Mouse (Mus musculus): Measurements from ENCODE around the gene Slc15a5. TPM values are rescaled to one million over a fixed set of nuclear protein-coding genes. Genes with fewer than 3 reads are reported as not detected.

Slc15a5 gene
- polyA plus RNA-seq, 1 experiment, result not detected

DNA sequence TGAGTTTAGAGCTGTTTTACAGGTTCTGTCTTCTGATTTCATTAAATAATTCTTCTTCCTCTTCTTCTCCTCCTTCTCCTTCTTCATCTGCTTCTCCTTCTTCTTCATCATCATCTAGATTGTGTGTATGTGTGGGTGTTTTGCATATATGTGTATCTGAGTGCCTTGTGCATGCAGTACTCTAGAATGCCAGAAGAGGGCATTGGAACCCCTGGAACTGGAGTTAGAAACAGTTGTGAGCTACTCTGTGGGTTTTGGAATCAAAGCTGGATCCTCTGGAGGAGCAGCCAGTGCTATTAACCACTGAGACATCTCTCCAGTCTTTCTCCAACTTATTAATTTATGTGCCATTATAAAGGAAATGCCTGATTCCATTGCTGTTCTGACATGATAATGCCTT is 89.9 kb downstream of the Slc15a5 start:
- Histone ChIP-seq H3K27ac (ENCODE audit: insufficient read depth, low read length) (no peak overlapping the region), H3K4me1 (ENCODE audit: control insufficient read depth, insufficient read depth, insufficient read length) (no peaks in the 10 kb centered on the region), H3K4me3 (ENCODE audit: extremely low read depth, insufficient read depth, insufficient read length) (no peak overlapping the region), H3K27me3 (ENCODE audit: control insufficient read depth, insufficient read depth, low read length) (no peaks in the 10 kb centered on the region), H3K36me3 (ENCODE audit: control insufficient read depth, insufficient read depth, low read length) (no peaks in the 10 kb centered on the region)
- DNase-seq (ENCODE audit: low read depth in 1 of 2, low spot score in 2 of 2), result no peak
- no peak for TF ChIP-seq CTCF (IDR thresholded peaks at IDR 0.05; ENCODE audit: extremely low read depth, insufficient read depth, insufficient read length, insufficient replicate concordance)
- no peak for TF ChIP-seq POLR2A (IDR thresholded peaks at IDR 0.05; ENCODE audit: low read depth, low read length)

DNA sequence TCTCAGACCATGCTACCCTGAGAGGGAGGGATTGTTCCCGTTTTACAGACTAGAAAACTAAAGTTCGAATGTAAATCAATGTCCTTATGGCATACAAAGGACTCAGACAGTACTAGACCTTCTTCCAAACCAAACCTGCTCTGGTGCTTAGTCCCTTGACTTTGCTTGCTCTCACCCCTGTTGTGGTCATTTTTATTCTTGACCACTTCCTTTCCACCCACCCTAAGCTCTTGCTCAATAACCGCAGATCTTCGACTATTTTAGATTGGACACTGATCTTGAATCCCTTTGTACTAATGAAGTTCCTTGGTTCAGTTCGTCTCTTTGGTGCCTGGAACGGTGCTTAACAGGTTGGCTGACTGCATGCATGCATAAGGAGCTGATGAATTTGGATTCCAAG is 94.5 kb downstream of the Slc15a5 start:
- no peak for DNase-seq (ENCODE audit: low read depth in 1 of 2, low spot score in 2 of 2)

DNA sequence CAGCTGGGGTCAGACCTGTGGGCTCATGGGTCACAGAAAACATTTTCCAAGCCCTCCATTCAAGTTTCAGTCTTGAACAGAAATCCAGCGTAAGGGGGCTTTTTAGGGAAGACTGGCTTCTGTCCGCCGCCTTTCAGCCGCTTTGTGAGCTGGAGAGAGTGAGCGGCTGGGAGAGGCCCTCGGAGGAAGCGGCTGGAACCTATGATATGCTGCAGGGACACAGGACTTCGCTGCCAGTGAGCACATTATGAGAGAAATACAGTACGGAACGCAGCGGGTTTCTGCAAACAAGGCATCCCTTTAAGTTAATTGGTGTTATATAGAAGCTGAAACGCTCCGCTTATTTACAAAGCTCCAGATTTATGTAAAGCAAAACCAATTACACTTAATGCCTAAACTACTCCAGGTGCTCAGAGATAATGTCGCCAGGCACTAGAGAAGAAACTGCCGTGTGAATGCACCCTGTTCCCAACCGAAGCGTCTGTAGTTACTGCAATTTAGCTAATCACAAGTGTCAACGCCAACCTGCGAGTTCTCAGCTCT is 97.5 kb downstream of the Slc15a5 start:
- TF ChIP-seq POLR2A (IDR thresholded peaks at IDR 0.05; ENCODE audit: low read depth, low read length) (no peak), CTCF (IDR thresholded peaks at IDR 0.05; ENCODE audit: extremely low read depth, insufficient read depth, insufficient read length, insufficient replicate concordance) (no peak)
- Histone ChIP-seq H3K4me1 (ENCODE audit: control insufficient read depth, insufficient read depth, insufficient read length) (no peaks in the 10 kb centered on the region), H3K27ac (ENCODE audit: insufficient read depth, low read length) (no peak overlapping the region), H3K27me3 (ENCODE audit: control insufficient read depth, insufficient read depth, low read length) (no peaks in the 10 kb centered on the region), H3K36me3 (ENCODE audit: control insufficient read depth, insufficient read depth, low read length) (no peaks in the 10 kb centered on the region), H3K4me3 (ENCODE audit: extremely low read depth, insufficient read depth, insufficient read length) (no peak overlapping the region)
- no peak for DNase-seq (ENCODE audit: low read depth in 1 of 2, low spot score in 2 of 2)
- 80% methylated on average over 19 of the region's 19 CpGs for WGBS

More for the DNA sequence above, 94.5 kb downstream of the Slc15a5 start:
- WGBS, result 81% methylated on average over 6 of the region's 6 CpGs
- no peak for TF ChIP-seq POLR2A (IDR thresholded peaks at IDR 0.05; ENCODE audit: low read depth, low read length)
- TF ChIP-seq CTCF (IDR thresholded peaks at IDR 0.05; ENCODE audit: extremely low read depth, insufficient read depth, insufficient read length, insufficient replicate concordance), result no peak
- Histone ChIP-seq H3K27ac (ENCODE audit: insufficient read depth, low read length) (no peak overlapping the region), H3K27me3 (ENCODE audit: control insufficient read depth, insufficient read depth, low read length) (no peaks in the 10 kb centered on the region), H3K36me3 (ENCODE audit: control insufficient read depth, insufficient read depth, low read length) (no peaks in the 10 kb centered on the region), H3K4me3 (ENCODE audit: extremely low read depth, insufficient read depth, insufficient read length) (no peak overlapping the region), H3K4me1 (ENCODE audit: control insufficient read depth, insufficient read depth, insufficient read length) (no peaks in the 10 kb centered on the region)

DNA sequence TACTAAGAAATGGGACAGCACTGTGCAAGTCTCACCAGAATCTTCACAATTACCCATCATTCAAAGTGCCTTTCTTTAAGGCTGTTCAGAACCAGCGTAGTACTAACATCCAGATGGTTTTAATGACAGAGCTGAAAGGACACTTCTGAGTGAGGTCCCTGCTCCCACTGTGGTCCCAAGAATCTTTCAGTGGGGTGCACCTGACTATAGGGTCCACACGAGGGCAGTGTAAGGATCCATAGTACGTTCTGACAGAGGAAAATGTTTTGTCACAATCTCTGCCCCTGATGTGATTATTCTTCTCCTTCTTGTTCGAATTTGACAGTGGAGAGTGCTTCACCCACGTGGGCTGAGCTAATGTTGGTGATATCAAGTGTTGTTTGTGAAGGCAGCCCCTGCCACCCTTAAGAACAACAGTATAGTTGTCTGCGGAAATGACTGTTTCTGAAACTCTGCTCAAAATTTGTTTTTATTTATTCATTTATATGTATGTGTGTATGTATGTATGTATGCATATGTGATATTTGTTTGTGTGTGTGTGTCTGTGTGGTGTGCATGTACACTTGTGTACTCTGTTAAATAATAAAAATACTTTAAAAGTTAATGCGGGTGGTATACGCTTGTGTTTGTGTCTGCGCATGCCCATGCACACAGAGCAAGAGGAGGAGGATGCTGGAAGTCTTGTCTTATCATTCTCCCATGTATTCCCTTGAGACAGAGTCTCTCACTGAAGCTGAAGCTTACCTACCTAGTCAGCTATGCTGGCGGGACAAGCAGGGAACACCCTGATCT is 98.6 kb downstream of the Slc15a5 start:
- no peak overlapping the region for H3K4me3 ChIP-seq (ENCODE audit: extremely low read depth, insufficient read depth, insufficient read length)
- TF ChIP-seq POLR2A (IDR thresholded peaks at IDR 0.05; ENCODE audit: low read depth, low read length), result no peak
- no peak for TF ChIP-seq CTCF (IDR thresholded peaks at IDR 0.05; ENCODE audit: extremely low read depth, insufficient read depth, insufficient read length, insufficient replicate concordance)
- 72% methylated on average over 10 of the region's 10 CpGs for WGBS
- H3K36me3 ChIP-seq (ENCODE audit: control insufficient read depth, insufficient read depth, low read length), result no peaks in the 10 kb centered on the region
- H3K4me1 ChIP-seq (ENCODE audit: control insufficient read depth, insufficient read depth, insufficient read length), result no peaks in the 10 kb centered on the region
- DNase-seq (ENCODE audit: low read depth in 1 of 2, low spot score in 2 of 2), result no peak
- no peaks in the 10 kb centered on the region for H3K27me3 ChIP-seq (ENCODE audit: control insufficient read depth, insufficient read depth, low read length)
- no peak overlapping the region for H3K27ac ChIP-seq (ENCODE audit: insufficient read depth, low read length)

DNA sequence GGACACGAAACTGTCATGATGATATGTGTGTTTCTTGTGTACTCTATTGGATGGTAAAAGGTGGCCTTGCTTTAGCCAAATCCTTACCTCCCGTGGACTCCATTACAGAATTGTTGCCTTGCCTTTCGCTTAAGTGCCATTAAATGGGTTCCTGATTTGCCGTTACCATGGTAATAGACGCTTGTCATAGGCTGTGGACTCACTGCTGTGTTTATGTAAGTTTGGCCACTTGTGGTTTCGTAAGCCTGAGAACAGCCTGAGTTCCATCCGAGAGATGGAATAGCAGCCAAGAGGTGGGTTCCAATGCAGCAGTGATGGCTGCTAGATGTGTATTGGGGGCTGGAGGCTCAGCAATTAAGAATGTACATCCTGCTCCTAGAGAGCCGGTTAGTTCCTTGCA is 99.3 kb downstream of the Slc15a5 start:
- no peak overlapping the region for H3K27ac ChIP-seq (ENCODE audit: insufficient read depth, low read length)
- no peaks in the 10 kb centered on the region for H3K4me1 ChIP-seq (ENCODE audit: control insufficient read depth, insufficient read depth, insufficient read length)
- 81% methylated on average over 8 of the region's 8 CpGs for WGBS
- no peak for TF ChIP-seq POLR2A (IDR thresholded peaks at IDR 0.05; ENCODE audit: low read depth, low read length)
- TF ChIP-seq CTCF (IDR thresholded peaks at IDR 0.05; ENCODE audit: extremely low read depth, insufficient read depth, insufficient read length, insufficient replicate concordance), result no peak
- no peak for DNase-seq (ENCODE audit: low read depth in 1 of 2, low spot score in 2 of 2)
- no peaks in the 10 kb centered on the region for H3K27me3 ChIP-seq (ENCODE audit: control insufficient read depth, insufficient read depth, low read length)
- H3K4me3 ChIP-seq (ENCODE audit: extremely low read depth, insufficient read depth, insufficient read length), result no peak overlapping the region
- no peaks in the 10 kb centered on the region for H3K36me3 ChIP-seq (ENCODE audit: control insufficient read depth, insufficient read depth, low read length)

DNA sequence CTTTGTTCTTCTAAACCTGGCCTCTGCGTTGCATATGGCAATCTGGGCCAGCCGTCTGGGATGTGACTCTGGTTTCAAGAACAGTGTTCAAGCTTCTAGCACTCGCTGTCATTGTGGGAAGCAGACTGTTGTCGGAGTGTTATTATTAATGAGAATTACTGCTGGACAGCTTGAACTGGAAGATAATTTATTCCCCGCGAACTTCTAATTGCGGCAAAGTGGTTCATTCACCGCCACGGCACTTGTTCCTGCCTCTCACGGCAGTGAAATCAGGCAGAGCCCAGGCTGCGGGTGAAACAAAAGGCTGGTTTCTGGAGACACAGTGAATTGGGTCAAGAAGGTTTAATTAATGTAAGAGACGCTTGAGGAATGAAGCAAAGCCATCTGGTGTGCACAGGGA is 99.9 kb downstream of the Slc15a5 start:
- no peak overlapping the region for H3K4me3 ChIP-seq (ENCODE audit: extremely low read depth, insufficient read depth, insufficient read length)
- TF ChIP-seq CTCF (IDR thresholded peaks at IDR 0.05; ENCODE audit: extremely low read depth, insufficient read depth, insufficient read length, insufficient replicate concordance) (no peak), POLR2A (IDR thresholded peaks at IDR 0.05; ENCODE audit: low read depth, low read length) (no peak)
- H3K36me3 ChIP-seq (ENCODE audit: control insufficient read depth, insufficient read depth, low read length), result no peaks in the 10 kb centered on the region
- DNase-seq (ENCODE audit: low read depth in 1 of 2, low spot score in 2 of 2), result no peak
- H3K27me3 ChIP-seq (ENCODE audit: control insufficient read depth, insufficient read depth, low read length), result no peaks in the 10 kb centered on the region
- no peaks in the 10 kb centered on the region for H3K4me1 ChIP-seq (ENCODE audit: control insufficient read depth, insufficient read depth, insufficient read length)
- no peak overlapping the region for H3K27ac ChIP-seq (ENCODE audit: insufficient read depth, low read length)
- 89% methylated on average over 12 of the region's 12 CpGs for WGBS

DNA sequence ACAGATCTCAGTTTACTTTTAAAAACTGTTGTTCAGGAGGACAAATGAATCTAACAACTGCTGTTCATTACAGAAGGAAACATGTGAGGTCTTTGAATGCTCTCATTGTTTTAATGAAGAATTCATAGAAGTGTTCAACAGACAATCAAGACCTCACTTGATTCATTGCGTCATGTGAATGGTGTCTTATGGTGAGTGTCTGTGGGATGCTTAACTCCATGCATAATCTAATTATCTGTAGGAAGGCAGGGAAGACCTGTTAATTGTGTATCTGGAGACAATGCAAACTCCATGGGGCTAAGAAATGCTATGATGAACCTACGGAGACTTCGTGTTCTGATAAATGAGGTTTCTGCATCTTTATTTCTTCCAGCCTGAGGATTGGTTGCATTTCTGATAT is 103.7 kb downstream of the Slc15a5 start:
- no peak for DNase-seq (ENCODE audit: low read depth in 1 of 2, low spot score in 2 of 2)
- Histone ChIP-seq H3K36me3 (ENCODE audit: control insufficient read depth, insufficient read depth, low read length) (no peaks in the 10 kb centered on the region), H3K4me1 (ENCODE audit: control insufficient read depth, insufficient read depth, insufficient read length) (no peaks in the 10 kb centered on the region), H3K4me3 (ENCODE audit: extremely low read depth, insufficient read depth, insufficient read length) (no peak overlapping the region), H3K27ac (ENCODE audit: insufficient read depth, low read length) (no peak overlapping the region), H3K27me3 (ENCODE audit: control insufficient read depth, insufficient read depth, low read length) (no peaks in the 10 kb centered on the region)
- TF ChIP-seq CTCF (IDR thresholded peaks at IDR 0.05; ENCODE audit: extremely low read depth, insufficient read depth, insufficient read length, insufficient replicate concordance) (no peak), POLR2A (IDR thresholded peaks at IDR 0.05; ENCODE audit: low read depth, low read length) (no peak)
- WGBS, result 94% methylated on average over 3 of the region's 3 CpGs
